Mouse (Mus musculus) CH12.LX (cell line): ENCODE measurements around the gene Slc46a2. TPM values are rescaled to one million over a fixed set of nuclear protein-coding genes. Genes with fewer than 3 reads are reported as not detected.

Experiments
- DNase-seq: peaks from one replicate; pipeline ENCODE4 v3.0.0-alpha.2; 2013; ENCODE audit errors: extremely low read depth
- H3K27ac ChIP-seq: 2 replicates; pipeline ENCODE4 v1.5.1; 2012; ENCODE audit warnings: low read depth, mild to moderate bottlenecking, control low read depth, moderate library complexity; ENCODE audit not compliant: insufficient read depth
- H3K27me3 ChIP-seq: replicated peaks from 2 replicates; pipeline ENCODE3; 2012; ENCODE audit warnings: inconsistent platforms
- H3K36me3 ChIP-seq, 2 experiments: replicated peaks in 1 of 2; 2 replicates each; pipeline versions ENCODE3 to v1.6.1; 2012; ENCODE audit warnings: inconsistent platforms in 1 of 2, low read length in 1 of 2, mild to moderate bottlenecking in 1 of 2, mixed read lengths in 1 of 2, moderate library complexity in 1 of 2; ENCODE audit not compliant: control insufficient read depth in 1 of 2, insufficient read depth in 1 of 2
- H3K4me1 ChIP-seq, 2 experiments: 2 replicates each; pipeline ENCODE4 v1.6.1; 2012; ENCODE audit warnings: inconsistent platforms in 1 of 2, moderate library complexity in 1 of 2; ENCODE audit not compliant: insufficient read depth in 2 of 2, control insufficient read depth in 1 of 2
- H3K4me2 ChIP-seq: 2 replicates; pipeline ENCODE4 v1.6.1; 2012; ENCODE audit warnings: low read depth, mild to moderate bottlenecking, control low read depth; ENCODE audit not compliant: poor library complexity, insufficient read depth, severe bottlenecking
- H3K4me3 ChIP-seq, 3 experiments: fragments of 150-350 bp in 1 of 3; sonication (generic) in 1 of 3; replicated peaks in 1 of 3; 2 replicates each; pipeline versions ENCODE3 to v1.5.1; 2011 to 2012; ENCODE audit warnings: low read depth in 2 of 3, low read length in 2 of 3, mild to moderate bottlenecking in 2 of 3, moderate library complexity in 2 of 3, control low read depth in 1 of 3, improper control_type of control experiment in 1 of 3, inconsistent platforms in 1 of 3, mixed read lengths in 1 of 3; ENCODE audit not compliant: poor library complexity in 1 of 3
- H3K79me2 ChIP-seq: replicated peaks from 2 replicates; pipeline ENCODE4 v1.6.1; 2012; ENCODE audit warnings: mild to moderate bottlenecking, moderate library complexity; ENCODE audit not compliant: control insufficient read depth, poor library complexity, insufficient read depth, severe bottlenecking; ENCODE audit errors: extremely low read depth
- H3K9ac ChIP-seq: 2 replicates; pipeline ENCODE4 v1.6.1; 2012; ENCODE audit warnings: low read depth, mild to moderate bottlenecking, control low read depth, moderate library complexity; ENCODE audit not compliant: insufficient read depth
- H3K9me3 ChIP-seq: replicated peaks from 2 replicates; pipeline ENCODE3; 2012; ENCODE audit warnings: low read length, inconsistent platforms, mixed read lengths
- BHLHE40 ChIP-seq: IDR thresholded peaks from 2 replicates; pipeline ENCODE4 v1.6.1; 2011; ENCODE audit warnings: mild to moderate bottlenecking, low read depth, low read length, improper control_type of control experiment
- CHD1 ChIP-seq: IDR thresholded peaks from 2 replicates; pipeline ENCODE4 v1.6.1; 2012; ENCODE audit warnings: low read depth, low read length, improper control_type of control experiment, inconsistent platforms
- E2F4 ChIP-seq: IDR thresholded peaks from 2 replicates; pipeline ENCODE4 v1.6.1; 2011; ENCODE audit warnings: low read depth, low read length, improper control_type of control experiment; ENCODE audit not compliant: insufficient replicate concordance
- ELF1 ChIP-seq: IDR thresholded peaks from 2 replicates; pipeline ENCODE4 v1.6.1; 2014; ENCODE audit warnings: low read depth, mild to moderate bottlenecking, inconsistent platforms, low read length, improper control_type of control experiment
- GABPA ChIP-seq: IDR thresholded peaks from 2 replicates; pipeline ENCODE4 v1.6.1; 2012; ENCODE audit warnings: low read depth, low read length, improper control_type of control experiment, inconsistent platforms; ENCODE audit not compliant: insufficient replicate concordance
- IRF4 ChIP-seq: IDR thresholded peaks from 2 replicates; pipeline ENCODE4 v1.6.1; 2014; ENCODE audit warnings: low read depth, mild to moderate bottlenecking, inconsistent platforms, low read length, improper control_type of control experiment
- JUN ChIP-seq: IDR thresholded peaks from 2 replicates; pipeline ENCODE4 v1.6.1; 2011; ENCODE audit warnings: low read depth, mild to moderate bottlenecking, low read length, improper control_type of control experiment, moderate library complexity; ENCODE audit not compliant: insufficient read depth
- JUND ChIP-seq: conservative IDR thresholded peaks from 2 replicates; pipeline ENCODE4 v1.6.1; 2011; ENCODE audit warnings: low read depth, low read length, improper control_type of control experiment
- MAFK ChIP-seq: IDR thresholded peaks from 2 replicates; pipeline ENCODE4 v1.6.1; 2011; ENCODE audit warnings: low read length, improper control_type of control experiment; ENCODE audit not compliant: insufficient replicate concordance
- MAX ChIP-seq: IDR thresholded peaks from 2 replicates; pipeline ENCODE4 v1.6.1; 2011; ENCODE audit warnings: low read length, improper control_type of control experiment
- MAZ ChIP-seq: IDR thresholded peaks from 2 replicates; pipeline ENCODE4 v1.6.1; 2012; ENCODE audit warnings: low read depth, mild to moderate bottlenecking, inconsistent platforms, low read length, improper control_type of control experiment, moderate library complexity
- MEF2A ChIP-seq: IDR thresholded peaks from 2 replicates; pipeline ENCODE4 v1.6.1; 2014; ENCODE audit warnings: low read depth, mild to moderate bottlenecking, inconsistent platforms, low read length, improper control_type of control experiment, borderline replicate concordance
- MYC ChIP-seq: IDR thresholded peaks from 2 replicates; pipeline ENCODE4 v1.6.1; 2011; ENCODE audit warnings: low read depth, mild to moderate bottlenecking, improper control_type of control experiment, low read length
- PAX5 ChIP-seq: IDR thresholded peaks from 2 replicates; pipeline ENCODE4 v1.6.1; 2012; ENCODE audit warnings: low read length, inconsistent platforms, mixed read lengths
- SIN3A ChIP-seq: IDR thresholded peaks from 2 replicates; pipeline ENCODE4 v1.6.1; 2012; ENCODE audit warnings: low read length, improper control_type of control experiment, inconsistent platforms
- SMC3 ChIP-seq: IDR thresholded peaks from 2 replicates; pipeline ENCODE4 v1.6.1; 2011; ENCODE audit warnings: low read depth, low read length, improper control_type of control experiment
- TBP ChIP-seq: conservative IDR thresholded peaks from 2 replicates; pipeline ENCODE4 v1.6.1; 2011; ENCODE audit warnings: low read depth, low read length, improper control_type of control experiment
- USF1 ChIP-seq: IDR thresholded peaks from 2 replicates; pipeline ENCODE4 v1.6.1; 2014; ENCODE audit warnings: low read depth, mild to moderate bottlenecking, inconsistent platforms, low read length, improper control_type of control experiment
- ZNF384 ChIP-seq: IDR thresholded peaks from 2 replicates; pipeline ENCODE4 v1.6.1; 2012; ENCODE audit warnings: low read depth, low read length, improper control_type of control experiment, inconsistent platforms
- dilution Hi-C: fragments of 300-500 bp; cut with MboI; formaldehyde crosslinking; loops from 2 replicates; pipeline ENCODE4 v1.14.3; 2020; ENCODE audit warnings: low sequenced_read_pairs; ENCODE audit not compliant: extremely low pct_unique_long_range_greater_than_20kb, extremely low pct_ligation_motif_present
- in situ Hi-C: fragments of 300-500 bp; cut with MboI; formaldehyde crosslinking; loops from 3 replicates; pipeline ENCODE4 v1.14.3; 2019; ENCODE audit warnings: low sequenced_read_pairs, low pct_ligation_motif_present, low pct_unique_long_range_greater_than_20kb, mixed read lengths
- polyA plus RNA-seq: library from polyadenylated mRNA; unstranded; fragments of >175 nt; gene quantifications from 2 replicates; pipeline ENCODE4 v1.2.1, GENCODE M21; 2012; ENCODE audit warnings: low read depth; ENCODE audit not compliant: insufficient read length
- total RNA-seq, 2 experiments: library from RNA; depleted of rRNA; stranded (reverse); fragments of 300-350 nt in 1 of 2; fragments of >200 nt in 1 of 2; gene quantifications; 2 replicates each; pipeline ENCODE4 v1.2.3; 2012 to 2014

Gene Slc46a2
- total and polyA plus RNA-seq, 3 experiments: not detected

GRCm38 (mm10) chr4:59890086-59890600 is 24.7 kb downstream of the Slc46a2 start:
- H3K9me3 ChIP-seq: no peaks in the 10 kb centered on the region
- no peak for DNase-seq
- peaks cover 36 to 91% of the 10 kb centered on the region in 2 experiments for H3K36me3 ChIP-seq
- H3K79me2 ChIP-seq: no peaks in the 10 kb centered on the region
- no peak overlapping the region for H3K9ac ChIP-seq
- in situ Hi-C loops: no loop called here
- H3K27me3 ChIP-seq: no peaks in the 10 kb centered on the region
- dilution Hi-C loops: no loop called here
- H3K27ac ChIP-seq: no peak overlapping the region
- TF ChIP-seq MAX (no peak), SIN3A (no peak), IRF4 (no peak), MEF2A (no peak), CHD1 (no peak), MAFK (no peak)
- no peak overlapping the region for H3K4me2 ChIP-seq
- H3K4me1 ChIP-seq: peaks cover 2 to 10% of the 10 kb centered on the region in 2 experiments; a peak in 3 of 4 replicates
- no peak overlapping the region for H3K4me3 ChIP-seq

GRCm38 (mm10) chr4:59888014-59888413 is 26.8 kb downstream of the Slc46a2 start:
- Histone ChIP-seq H3K9ac (no peak overlapping the region), H3K27ac (no peak overlapping the region), H3K27me3 (no peaks in the 10 kb centered on the region), H3K4me2 (no peak overlapping the region), H3K4me3 (no peak overlapping the region), H3K9me3 (no peaks in the 10 kb centered on the region), H3K79me2 (no peaks in the 10 kb centered on the region), H3K36me3 (peaks cover 26 to 91% of the 10 kb centered on the region in 2 experiments), H3K4me1 (no peaks in the 10 kb centered on the region)
- TF ChIP-seq SIN3A (no peak), MYC (no peak), GABPA (no peak), BHLHE40 (no peak), PAX5 (no peak), JUN (no peak), MAX (no peak), IRF4 (no peak), ZNF384 (no peak), TBP (no peak), MAZ (no peak), SMC3 (no peak), ELF1 (no peak), JUND (no peak), E2F4 (no peak), MEF2A (no peak), CHD1 (no peak), USF1 (no peak)
- dilution Hi-C loops: no loop called here
- no peak for DNase-seq
- in situ Hi-C loops: no loop called here
